Mouse (Mus musculus) embryonic facial prominence, embryonic 11.5 days (tissue): ENCODE data around the gene Trabd. TPM values are rescaled to one million over a fixed set of nuclear protein-coding genes. Genes with fewer than 3 reads are reported as not detected.

ENCODE experiments used
- polyA plus RNA-seq: library from polyadenylated mRNA; unstranded; fragments of >200 nt; fragmentation: Nextera tagmentation; extraction: Ambion mirVana; gene quantifications from 2 replicates; pipeline ENCODE4 v1.2.1, GENCODE M21; 2014

Trabd gene
- polyA plus RNA-seq, 1 experiment from 2014 or later, result 43.6 TPM

Other genes starting within 250 kb of the Trabd start
- gene Pim3, start 212.9 kb upstream of the Trabd start, polyA plus RNA-seq, result 34.5 and 37.4 TPM in 2 replicates
- not detected in 2 replicates for gene Ttll8, start 120.7 kb upstream of the Trabd start, polyA plus RNA-seq
- 0.82 and 1.1 TPM in 2 replicates for gene Mlc1, start 96.1 kb upstream of the Trabd start, polyA plus RNA-seq
- 0.39 TPM in 1 of 2 replicates, not detected in the other for gene Mov10l1, start 92.2 kb upstream of the Trabd start, polyA plus RNA-seq
- 0.24 and 0.28 TPM in 2 replicates for gene Panx2, start 15.4 kb upstream of the Trabd start, polyA plus RNA-seq
- 17.2 and 17.7 TPM in 2 replicates for gene Selenoo, start 14.0 kb downstream of the Trabd start, polyA plus RNA-seq
- 15.6 and 17.0 TPM in 2 replicates for gene Tubgcp6, start 48.0 kb downstream of the Trabd start, polyA plus RNA-seq
- gene Hdac10, start 53.6 kb downstream of the Trabd start, polyA plus RNA-seq, result 10.3 and 11.3 TPM in 2 replicates
- gene Mapk12, start 65.6 kb downstream of the Trabd start, polyA plus RNA-seq, result 10.1 and 11.9 TPM in 2 replicates
- gene Mapk11, start 74.5 kb downstream of the Trabd start, polyA plus RNA-seq, result 12.7 and 13.5 TPM in 2 replicates
- 113 and 122 TPM in 2 replicates for gene Plxnb2, start 105.7 kb downstream of the Trabd start, polyA plus RNA-seq
- 14.9 and 18.6 TPM in 2 replicates for gene Dennd6b, start 121.4 kb downstream of the Trabd start, polyA plus RNA-seq
- 22.8 and 25.1 TPM in 2 replicates for gene Ppp6r2, start 136.4 kb downstream of the Trabd start, polyA plus RNA-seq
- gene Sbf1, start 240.2 kb downstream of the Trabd start, polyA plus RNA-seq, result 39.0 and 49.7 TPM in 2 replicates
- 0.26 TPM in 1 of 2 replicates, not detected in the other for gene Adm2, start 247.6 kb downstream of the Trabd start, polyA plus RNA-seq